Mouse (Mus musculus) ES-E14 (cell line): ENCODE results near the gene Ina. TPM values are rescaled to one million over a fixed set of nuclear protein-coding genes. Genes with fewer than 3 reads are reported as not detected.

Experiments
- DNase-seq: peaks from one replicate; pipeline ENCODE4 v3.0.0-alpha.2; 2013; ENCODE audit warnings: low read depth, low spot score
- H3K27ac ChIP-seq: 2 replicates; pipeline ENCODE4 v1.5.1; 2012; ENCODE audit warnings: low read depth, mild to moderate bottlenecking, low read length, moderate library complexity, mixed read lengths; ENCODE audit not compliant: poor library complexity, insufficient read depth, severe bottlenecking
- H3K36me3 ChIP-seq: 2 replicates; pipeline ENCODE4 v1.6.1; 2012; ENCODE audit warnings: mild to moderate bottlenecking, low read length, moderate library complexity, mixed read lengths; ENCODE audit not compliant: control insufficient read depth, poor library complexity, insufficient read depth, severe bottlenecking
- H3K4me1 ChIP-seq, 2 experiments: fragments of 150-350 bp in 1 of 2; sonication (generic) in 1 of 2; 2 replicates each; pipeline ENCODE4 v1.6.1; 2012; ENCODE audit warnings: low read length in 2 of 2, mild to moderate bottlenecking in 1 of 2, mixed read lengths in 1 of 2; ENCODE audit not compliant: control insufficient read depth in 2 of 2, insufficient read depth in 2 of 2, poor library complexity in 1 of 2
- H3K4me3 ChIP-seq, 2 experiments: fragments of 150-350 bp in 1 of 2; sonication (generic) in 1 of 2; 2 replicates each; pipeline ENCODE4 v1.5.1; 2012; ENCODE audit warnings: low read length in 2 of 2, low read depth in 1 of 2, mild to moderate bottlenecking in 1 of 2, mixed read lengths in 1 of 2; ENCODE audit not compliant: insufficient read depth in 1 of 2, poor library complexity in 1 of 2, severe bottlenecking in 1 of 2
- H3K9ac ChIP-seq: 2 replicates; pipeline ENCODE4 v1.6.1; 2012; ENCODE audit warnings: low read depth, mild to moderate bottlenecking, low read length, mixed read lengths; ENCODE audit not compliant: poor library complexity, insufficient read depth, severe bottlenecking
- H3K9me3 ChIP-seq: fragments of 150-350 bp; sonication (generic); 2 replicates; pipeline ENCODE4 v1.6.1; 2012; ENCODE audit warnings: low read depth, mild to moderate bottlenecking, low read length; ENCODE audit not compliant: control insufficient read depth, insufficient read depth
- CHD2 ChIP-seq: IDR thresholded peaks from 2 replicates; pipeline ENCODE4 v1.6.1; 2014; ENCODE audit warnings: mild to moderate bottlenecking, low read depth, low read length, inconsistent platforms
- HCFC1 ChIP-seq: IDR thresholded peaks from 2 replicates; pipeline ENCODE4 v1.6.1; 2012; ENCODE audit warnings: low read length, inconsistent platforms, borderline replicate concordance; ENCODE audit not compliant: insufficient read depth
- MAFK ChIP-seq: IDR thresholded peaks from 2 replicates; pipeline ENCODE4 v1.6.1; 2014; ENCODE audit warnings: mild to moderate bottlenecking, low read depth, low read length, inconsistent platforms; ENCODE audit not compliant: insufficient read depth
- ZC3H11A ChIP-seq: IDR thresholded peaks from 2 replicates; pipeline ENCODE4 v1.6.1; 2012; ENCODE audit warnings: low read depth, mild to moderate bottlenecking, inconsistent platforms, low read length, borderline replicate concordance
- ZNF384 ChIP-seq: IDR thresholded peaks from 2 replicates; pipeline ENCODE4 v1.6.1; 2012; ENCODE audit warnings: low read depth, low read length, inconsistent platforms
- in situ Hi-C, 2 experiments: fragments of 600-800 bp; cut with MboI; formaldehyde crosslinking; loops; one replicate each; pipeline ENCODE4 v1.15.1; 2025; ENCODE audit warnings: low sequenced_read_pairs in 2 of 2, inconsistent platforms in 1 of 2; ENCODE audit not compliant: unreplicated experiment in 2 of 2
- total RNA-seq: library from RNA; depleted of rRNA; stranded (reverse); fragments of 300-350 nt; gene quantifications from 2 replicates; pipeline ENCODE4 v1.2.3, GENCODE M21; 2012

The Ina gene
- total RNA-seq, 1 experiment = 9.8 TPM

DNA sequence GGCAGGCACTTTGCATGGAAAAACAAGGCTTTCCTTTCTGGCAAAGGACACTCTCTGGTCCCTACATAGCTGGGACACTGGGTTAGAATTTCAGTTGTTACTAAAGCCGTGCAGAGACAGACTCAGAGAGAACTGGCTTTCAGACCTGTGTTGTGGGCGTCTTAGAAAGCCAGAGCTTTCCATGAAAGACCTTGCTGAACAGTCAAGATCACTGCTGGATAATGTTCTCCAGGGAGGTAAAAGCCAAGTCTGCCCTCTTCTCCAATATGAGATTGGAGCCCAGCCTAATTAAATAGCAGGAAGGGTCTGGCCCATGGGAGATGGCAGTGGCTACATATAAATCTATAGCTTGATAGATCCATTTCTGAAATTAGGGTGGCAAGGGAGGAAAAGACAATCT is 3.8 kb downstream of the Ina start:
- Histone ChIP-seq H3K9ac (no peak overlapping the region), H3K27ac (peak overlapping the region; percentile 84; the same call in 1 of the 2 replicates), H3K36me3 (peaks cover 8% of the 10 kb centered on the region; the same call in 1 of the 2 replicates), H3K4me1 (peaks cover 4 to 8% of the 10 kb centered on the region in 2 experiments), H3K9me3 (no peaks in the 10 kb centered on the region), H3K4me3 (peak overlapping the region in 1 of 2 experiments; percentile 31; a peak in 2 of 4 replicates)
- in situ Hi-C loops = no loop called here
- TF ChIP-seq ZNF384 (no peak), ZC3H11A (no peak), HCFC1 (no peak), MAFK (no peak), CHD2 (no peak; the same call in 1 of the 2 replicates)
- DNase-seq = no peak

DNA sequence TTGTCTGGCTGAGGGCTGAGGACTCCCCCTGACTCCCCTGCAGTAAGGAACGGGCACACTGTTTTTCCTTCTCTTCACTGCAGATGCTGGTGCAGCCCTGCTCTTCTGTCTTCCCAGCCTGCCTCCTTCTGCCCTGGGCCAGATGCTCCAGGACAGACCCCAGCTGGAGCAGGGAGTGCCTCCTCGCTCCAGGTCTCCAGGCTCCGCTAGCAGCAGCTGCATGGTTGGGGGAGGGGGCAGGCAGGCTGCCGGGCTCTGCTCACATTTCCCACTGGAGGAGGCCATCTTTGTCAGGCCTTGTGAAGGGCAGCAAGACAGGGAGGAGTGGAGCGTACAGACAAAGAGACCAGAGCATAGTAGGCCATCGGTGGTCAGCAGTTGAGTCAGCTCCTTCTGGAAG is 4.8 kb downstream of the Ina start:
- H3K4me1 ChIP-seq = peaks cover 6 to 8% of the 10 kb centered on the region in 2 experiments
- TF ChIP-seq HCFC1 = no peak
- no peak for TF ChIP-seq ZC3H11A
- TF ChIP-seq MAFK = no peak
- TF ChIP-seq CHD2 = 0 out of 2 replicates have a peak, but pooled peaks have one; percentile 41
- TF ChIP-seq ZNF384 = no peak
- in situ Hi-C loops = no loop called here
- H3K36me3 ChIP-seq = peaks cover 13% of the 10 kb centered on the region; the same call in 1 of the 2 replicates
- H3K9me3 ChIP-seq = no peaks in the 10 kb centered on the region
- H3K9ac ChIP-seq = peak overlapping the region; percentile 65
- DNase-seq = no peak
- peak overlapping the region; percentile 84 for H3K27ac ChIP-seq
- H3K4me3 ChIP-seq = peak overlapping the region; percentile 50 to 64

DNA sequence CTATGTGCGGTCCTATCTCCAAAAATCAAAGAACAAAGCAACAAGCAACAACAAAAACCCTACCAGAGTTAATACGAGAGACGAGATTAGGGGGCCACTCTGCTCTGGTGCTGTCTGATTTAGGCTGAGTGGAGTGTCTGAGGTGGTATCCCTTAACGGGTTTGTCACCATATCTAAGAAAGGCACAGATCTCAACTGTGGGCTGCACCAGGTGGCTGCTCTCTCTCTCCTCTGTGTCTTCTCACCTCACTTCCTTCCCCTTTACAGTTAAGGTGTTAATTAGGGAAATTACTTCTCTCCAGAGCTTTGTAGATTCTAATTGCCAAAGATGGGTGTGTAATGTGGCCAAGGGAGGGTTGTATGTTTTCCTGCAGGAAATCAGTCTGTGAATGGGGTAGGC is 8.2 kb downstream of the Ina start:
- DNase-seq = no peak
- Histone ChIP-seq H3K4me1 (peaks cover 2 to 8% of the 10 kb centered on the region in 2 experiments; a peak in 3 of 4 replicates), H3K4me3 (no peak overlapping the region), H3K9me3 (no peaks in the 10 kb centered on the region), H3K27ac (no peak overlapping the region), H3K36me3 (peaks cover 19% of the 10 kb centered on the region; the same call in 1 of the 2 replicates), H3K9ac (no peak overlapping the region)
- no peak for TF ChIP-seq ZNF384
- TF ChIP-seq ZC3H11A = no peak
- TF ChIP-seq HCFC1 = no peak
- TF ChIP-seq MAFK = no peak
- no peak for TF ChIP-seq CHD2
- in situ Hi-C loops = no loop called here

DNA sequence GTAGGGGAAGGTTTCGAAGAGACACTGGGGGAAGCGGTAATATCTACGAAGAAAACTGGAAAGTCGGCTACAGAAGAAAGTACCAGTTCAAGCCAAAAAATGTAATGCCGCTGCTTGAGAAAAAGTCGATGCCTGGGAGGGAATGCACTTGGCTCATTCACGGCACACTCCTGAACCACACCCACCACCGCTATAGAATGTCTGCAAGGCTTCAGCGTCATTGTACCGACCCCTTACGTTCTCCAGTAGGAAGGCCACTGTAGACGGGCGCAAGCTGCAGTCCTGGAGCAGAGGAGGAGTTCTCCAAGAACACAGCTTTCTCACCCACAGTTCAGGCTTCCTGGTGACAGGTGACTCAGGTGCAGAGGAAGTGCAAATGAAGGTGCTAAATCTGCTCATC is 9.0 kb downstream of the Ina start:
- H3K9me3 ChIP-seq = no peaks in the 10 kb centered on the region
- H3K27ac ChIP-seq = no peak overlapping the region
- H3K4me1 ChIP-seq = peaks cover 2 to 8% of the 10 kb centered on the region in 2 experiments; a peak in 3 of 4 replicates
- in situ Hi-C loops = no loop called here
- H3K36me3 ChIP-seq = peaks cover 19% of the 10 kb centered on the region; the same call in 1 of the 2 replicates
- H3K9ac ChIP-seq = no peak overlapping the region
- TF ChIP-seq ZC3H11A (no peak), MAFK (no peak), CHD2 (no peak), HCFC1 (no peak), ZNF384 (no peak)
- H3K4me3 ChIP-seq = no peak overlapping the region; a peak in 1 of 4 replicates
- DNase-seq = no peak

DNA sequence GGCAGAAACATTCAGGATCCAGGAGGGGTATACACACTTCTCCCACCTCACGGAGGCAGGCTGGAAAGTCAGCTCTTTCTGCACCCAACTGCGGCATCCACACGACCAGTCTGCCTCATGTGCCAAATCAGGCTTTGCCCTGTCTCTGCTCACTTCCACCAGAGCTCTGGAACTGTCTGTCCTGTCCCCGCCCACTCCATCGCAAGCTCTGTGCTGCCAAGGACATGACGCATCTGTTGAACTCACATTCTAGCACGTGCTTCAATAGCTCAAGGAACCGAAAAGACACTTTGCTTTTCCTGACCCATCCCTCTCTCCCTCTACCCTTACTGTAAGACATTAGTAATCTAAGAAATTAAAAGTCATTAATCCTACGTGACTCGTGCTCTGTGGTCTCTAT is 10.5 kb downstream of the Ina start:
- no peak overlapping the region for H3K4me3 ChIP-seq
- no peak overlapping the region for H3K9ac ChIP-seq
- TF ChIP-seq MAFK = no peak
- TF ChIP-seq HCFC1 = no peak
- no peak for TF ChIP-seq CHD2
- TF ChIP-seq ZC3H11A = no peak
- TF ChIP-seq ZNF384 = no peak
- in situ Hi-C loops = no loop called here
- H3K27ac ChIP-seq = no peak overlapping the region
- H3K36me3 ChIP-seq = peaks cover 19% of the 10 kb centered on the region; the same call in 1 of the 2 replicates
- DNase-seq = no peak
- no peaks in the 10 kb centered on the region for H3K9me3 ChIP-seq
- peaks cover 2 to 5% of the 10 kb centered on the region in 2 experiments; a peak in 3 of 4 replicates for H3K4me1 ChIP-seq
